27 mouse cellular contexts compared by ENCODE assay signal in the genomic region with DNA sequence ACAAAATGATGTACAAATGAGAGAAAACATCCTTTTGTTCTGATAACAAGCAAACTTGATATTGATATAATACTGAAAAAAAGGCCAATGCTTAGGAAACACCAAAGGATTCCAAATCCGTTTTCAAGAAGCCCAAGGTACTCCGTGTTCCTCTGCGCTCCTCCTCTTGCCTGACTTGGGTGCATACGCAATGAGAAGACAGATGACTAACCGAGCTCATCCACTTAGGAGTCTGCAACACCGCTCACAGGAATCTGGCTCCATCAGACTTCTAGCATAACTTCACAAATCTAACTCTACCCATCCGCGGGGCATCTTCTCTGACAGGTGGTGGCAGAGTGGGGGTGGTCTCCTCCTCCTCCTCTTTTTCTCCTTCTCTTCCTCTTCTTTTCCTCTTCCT.
DNase-seq lines count a peak whose midpoint lies in the region; ATAC-seq and TF ChIP-seq lines count a peak whose summit lies in the region.
"Had no signal": no experiment of that assay in that cellular context is flagged by ENCODE, and none has a peak within 500 bp of the region (broad histone marks: within the 10 kb centered on the region; RNA-seq: fewer than 3 reads in every experiment).

No protein-coding gene starts in this region.

- no peak for DNase-seq in frontal cortex, postnatal 10 days (ENCODE audit: low spot score in 2 of 2)
- no peak for DNase-seq in layer of hippocampus, adult 2 months (ENCODE audit: low spot score in 2 of 2)
- no peak for DNase-seq in layer of hippocampus, adult 18-20 months (ENCODE audit: low spot score in 2 of 2)
- peak; percentile 36 for DNase-seq in right cerebral cortex, adult 18-20 months
- no peak for DNase-seq in right cerebral cortex, postnatal 4 days
- no peak for DNase-seq in urinary bladder, postnatal 14 days (ENCODE audit: low spot score)
- DNase-seq: adrenal gland, adult 8-10 months; adrenal gland, postnatal 14 days; adrenal gland, postnatal 36 days; B cell, adult 2 months; cerebellum, adult 11 months; cerebellum, adult 18-20 months; cerebellum, adult 8-10 months; cerebellum, adult 9-11 months; cerebellum, postnatal 14 days; cerebellum, postnatal 36 days; embryo, embryonic 11 days had no signal

- ATAC-seq in frontal cortex, adult (ENCODE audit: low TSS enrichment) = peak; percentile 85
- ATAC-seq: activated CD4-positive, CD25-positive, alpha-beta regulatory T cell, adult 4 months; CD4-positive, CD25-positive, alpha-beta regulatory T cell, adult 4 months; forebrain, embryonic 14.5 days; Patski had no signal

- H3K27ac ChIP-seq in layer of hippocampus, adult 2 months = peak overlapping the region; percentile 39; the same call in 1 of the 2 replicates
- H3K27ac ChIP-seq: embryonic facial prominence, embryonic 13.5 days; embryonic facial prominence, embryonic 15.5 days; forebrain, embryonic 10.5 days; forebrain, embryonic 12.5 days had no signal

- no peak for TF ChIP-seq CTCF in layer of hippocampus, adult 2 months (conservative IDR thresholded peaks at IDR 0.05)

- no peak overlapping the region for H3K4me3 ChIP-seq in layer of hippocampus, adult 2 months
- H3K4me3 ChIP-seq: embryonic facial prominence, embryonic 13.5 days; embryonic facial prominence, embryonic 15.5 days; erythroblast, embryonic 14.5 days; forebrain, embryonic 10.5 days; forebrain, embryonic 12.5 days had no signal
